Mouse (Mus musculus): ENCODE data around the gene Olfr969.
"Not testable (repeated sequence)": the region's sequence is repeated elsewhere in the genome, so short reads cannot be mapped to it uniquely, and the experiment has no call there.

Olfr969 gene

GRCm38 (mm10) chr9:39790558-39790957 is at the start of gene Olfr969:
Olfr969 (plus strand) TSS chr9:39790945.
- in situ Hi-C loops (cut with MboI; ENCODE audit: low pct_unique_long_range_greater_than_20kb in 1 of 2, low sequenced_read_pairs in 2 of 2, unreplicated experiment in 1 of 2) = no loop called here

- in situ Hi-C loops (cut with MboI; ENCODE audit: low pct_unique_long_range_greater_than_20kb in 1 of 2, low sequenced_read_pairs in 2 of 2, unreplicated experiment in 1 of 2) = no loop called here
Observed at GRCm38 (mm10) chr9:39745949-39746348, 44.8 kb upstream of the Olfr969 start, which contains the start of gene Olfr967. Olfr967 (plus strand) TSS chr9:39746249.

GRCm38 (mm10) chr9:39746428-39746827 is 44.3 kb upstream of the Olfr969 start:
- in situ Hi-C loops (cut with MboI; ENCODE audit: low pct_unique_long_range_greater_than_20kb in 1 of 2, low sequenced_read_pairs in 2 of 2, unreplicated experiment in 1 of 2) = no loop called here

GRCm38 (mm10) chr9:39783153-39783552 is 7.6 kb upstream of the Olfr969 start, which contains the start of gene Olfr968:
Olfr968 (minus strand) TSS chr9:39783253.
- in situ Hi-C loops (cut with MboI; ENCODE audit: low pct_unique_long_range_greater_than_20kb in 1 of 2, low sequenced_read_pairs in 2 of 2, unreplicated experiment in 1 of 2) = no loop called here

GRCm38 (mm10) chr9:39808560-39808959 is 17.8 kb downstream of the Olfr969 start, which contains the start of gene Olfr970:
Olfr970 (plus strand) TSS chr9:39808860.
- in situ Hi-C loops (cut with MboI; ENCODE audit: low pct_unique_long_range_greater_than_20kb in 1 of 2, low sequenced_read_pairs in 2 of 2, unreplicated experiment in 1 of 2) = no loop called here

- in situ Hi-C loops (cut with MboI; ENCODE audit: low pct_unique_long_range_greater_than_20kb in 1 of 2, low sequenced_read_pairs in 2 of 2, unreplicated experiment in 1 of 2) = not testable (repeated sequence)
Observed at GRCm38 (mm10) chr9:39836576-39836975, 45.8 kb downstream of the Olfr969 start, which contains the start of gene Olfr971. Olfr971 (plus strand) TSS chr9:39836876.
